Mouse (Mus musculus): ENCODE measurements at regions not wholly inside any gene's neighbourhood (a gene's known extent, or its start where the extent isn't known, plus 50 kb on each side); places are given as distances from the start of the nearest gene placed in this dataset.

DNA sequence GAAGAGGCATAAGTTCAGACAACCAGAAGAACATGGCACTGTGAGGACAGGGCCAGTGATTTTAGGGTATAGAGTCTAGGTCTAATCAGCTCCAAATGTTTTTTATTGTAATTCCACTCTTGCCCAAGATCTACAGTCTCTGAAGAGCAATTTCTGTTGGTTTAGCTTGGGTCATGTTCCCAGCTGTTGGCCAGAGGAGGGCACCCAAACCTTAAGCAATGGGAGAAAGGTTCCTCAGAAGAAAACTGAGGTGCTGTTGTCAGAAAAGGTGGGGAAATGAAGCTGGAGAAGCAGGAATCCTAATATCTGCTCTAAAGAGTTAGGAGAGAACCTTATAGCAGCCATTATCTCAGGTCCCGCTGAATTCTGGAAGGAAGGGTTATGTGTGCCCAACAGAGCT lies 393.7 kb downstream of the Ccdc171 start:
- TF ChIP-seq POLR2A (IDR thresholded peaks at IDR 0.05; ENCODE audit: control insufficient read depth, low read depth, low read length) (no peak), CTCF (IDR thresholded peaks at IDR 0.05; ENCODE audit: control insufficient read depth, insufficient read depth, insufficient replicate concordance, low read depth, low read length) (no peak)
